Mouse (Mus musculus) bone marrow, adult 2 months (tissue): ENCODE data around the gene Bhlha9. TPM values are rescaled to one million over a fixed set of nuclear protein-coding genes. Genes with fewer than 3 reads are reported as not detected.
"Not testable (repeated sequence)": the region's sequence is repeated elsewhere in the genome, so short reads cannot be mapped to it uniquely, and the experiment has no call there.

Source experiments
- H3K27ac ChIP-seq: fragments of 200-500 bp; 2 replicates; pipeline ENCODE4 v1.5.1; 2012; ENCODE audit warnings: low read depth, mild to moderate bottlenecking, control low read depth, inconsistent platforms, low read length; ENCODE audit not compliant: control insufficient read depth, poor library complexity, insufficient read depth
- H3K4me1 ChIP-seq: fragments of 200-500 bp; 2 replicates; pipeline ENCODE4 v1.6.1; 2011; ENCODE audit warnings: low read length; ENCODE audit not compliant: control insufficient read depth, insufficient read depth
- H3K4me3 ChIP-seq: fragments of 200-500 bp; replicated peaks from 2 replicates; pipeline ENCODE3; 2011; ENCODE audit warnings: mild to moderate bottlenecking, low read depth, low read length, control low read depth; ENCODE audit not compliant: control insufficient read depth
- CTCF ChIP-seq: fragments of 200-500 bp; IDR thresholded peaks from 2 replicates; pipeline ENCODE4 v1.5.1; 2011; ENCODE audit warnings: low read length, control low read depth; ENCODE audit not compliant: control insufficient read depth, insufficient read depth
- POLR2A ChIP-seq: fragments of 200-500 bp; IDR thresholded peaks from 2 replicates; pipeline ENCODE4 v1.6.1; 2011; ENCODE audit warnings: low read depth, mild to moderate bottlenecking, control low read depth, low read length, borderline replicate concordance; ENCODE audit not compliant: control insufficient read depth
- whole genome bisulfite sequencing: fragments of 180-500 bp; shearing (Covaris S2); methylation state at CpG from one replicate; pipeline ENCODE4 v1.1.7; 2018; 5-methylcytosine and 5-hydroxymethylcytosine counted together
- polyA plus RNA-seq: library from polyadenylated mRNA; stranded (reverse); fragments of >200 nt; gene quantifications from 2 replicates; pipeline ENCODE4 v1.2.4, GENCODE M21; 2011; ENCODE audit warnings: low replicate concordance; ENCODE audit not compliant: missing spikeins, insufficient read depth, insufficient read length

Bhlha9 gene
- polyA plus RNA-seq, 1 experiment, result not detected

GRCm38 (mm10) chr11:76674704-76675103 is 2.4 kb downstream of the Bhlha9 start:
- 43% methylated on average over 4 of the region's 4 CpGs for WGBS
- no peak for TF ChIP-seq CTCF
- no peak for TF ChIP-seq POLR2A
- no peak overlapping the region for H3K27ac ChIP-seq

GRCm38 (mm10) chr11:76679508-76679907 is 7.2 kb downstream of the Bhlha9 start, which contains the start of gene Trarg1:
Gene Trarg1, plus strand, starts transcription at chr11:76679808.
- 56% methylated on average over 8 of the region's 8 CpGs for WGBS
- H3K4me1 ChIP-seq, H3K4me3 ChIP-seq, H3K27ac ChIP-seq: not testable (repeated sequence)

More at GRCm38 (mm10) chr11:76674704-76675103, 2.4 kb downstream of the Bhlha9 start:
- no peak overlapping the region for H3K4me3 ChIP-seq
- H3K4me1 ChIP-seq, result no peaks in the 10 kb centered on the region

- TF ChIP-seq POLR2A, result no peak
- no peak for TF ChIP-seq CTCF
- Histone ChIP-seq H3K4me3 (no peak overlapping the region), H3K27ac (no peak overlapping the region), H3K4me1 (no peaks in the 10 kb centered on the region)
- 77% methylated on average over 2 of the region's 2 CpGs for WGBS
These were observed 13.3 kb downstream of the Bhlha9 start for GRCm38 (mm10) chr11:76685604-76686003.

GRCm38 (mm10) chr11:76692096-76692495 is 19.8 kb downstream of the Bhlha9 start:
- whole genome bisulfite sequencing, result 58% methylated on average over 3 of the region's 3 CpGs

GRCm38 (mm10) chr11:76695810-76696209 is 23.5 kb downstream of the Bhlha9 start:
- WGBS, result 74% methylated on average over 6 of the region's 6 CpGs
- TF ChIP-seq CTCF (no peak), POLR2A (no peak)

More at GRCm38 (mm10) chr11:76692096-76692495, 19.8 kb downstream of the Bhlha9 start:
- no peaks in the 10 kb centered on the region for H3K4me1 ChIP-seq
- TF ChIP-seq CTCF (no peak), POLR2A (no peak)
- H3K4me3 ChIP-seq, result no peak overlapping the region
- no peak overlapping the region for H3K27ac ChIP-seq

GRCm38 (mm10) chr11:76699626-76700025 is 27.4 kb downstream of the Bhlha9 start:
- Histone ChIP-seq H3K4me3 (no peak overlapping the region), H3K4me1 (no peaks in the 10 kb centered on the region), H3K27ac (no peak overlapping the region)
- TF ChIP-seq CTCF (no peak), POLR2A (no peak)
- 50% methylated on average over 9 of the region's 9 CpGs for WGBS

More at GRCm38 (mm10) chr11:76695810-76696209, 23.5 kb downstream of the Bhlha9 start:
- H3K4me1 ChIP-seq, result no peaks in the 10 kb centered on the region
- no peak overlapping the region for H3K4me3 ChIP-seq
- H3K27ac ChIP-seq, result no peak overlapping the region

GRCm38 (mm10) chr11:76707656-76708055 is 35.4 kb downstream of the Bhlha9 start:
- TF ChIP-seq POLR2A (no peak), CTCF (no peak)
- H3K27ac ChIP-seq, result no peak overlapping the region
- no peaks in the 10 kb centered on the region for H3K4me1 ChIP-seq
- 72% methylated on average over 3 of the region's 3 CpGs for WGBS
- H3K4me3 ChIP-seq, result no peak overlapping the region

- WGBS, result 82% methylated on average over 1 of the region's 1 CpGs
- TF ChIP-seq POLR2A (no peak), CTCF (no peak)
- H3K4me3 ChIP-seq, result no peak overlapping the region
- no peaks in the 10 kb centered on the region for H3K4me1 ChIP-seq
- no peak overlapping the region for H3K27ac ChIP-seq
These were observed 35.8 kb downstream of the Bhlha9 start for GRCm38 (mm10) chr11:76708066-76708465.

GRCm38 (mm10) chr11:76708881-76709280 is 36.6 kb downstream of the Bhlha9 start:
- no peak overlapping the region for H3K27ac ChIP-seq
- 83% methylated on average over 1 of the region's 1 CpGs for WGBS

More at GRCm38 (mm10) chr11:76708881-76709280, 36.6 kb downstream of the Bhlha9 start:
- no peak for TF ChIP-seq CTCF
- H3K4me1 ChIP-seq, result no peaks in the 10 kb centered on the region
- no peak overlapping the region for H3K4me3 ChIP-seq
